Mouse (Mus musculus) limb, embryonic 15.5 days (tissue): Measurements from ENCODE around the gene Cdc5l. TPM values are rescaled to one million over a fixed set of nuclear protein-coding genes. Genes with fewer than 3 reads are reported as not detected.
"Not testable (repeated sequence)": the region's sequence is repeated elsewhere in the genome, so short reads cannot be mapped to it uniquely, and the experiment has no call there.

ENCODE experiments used
- ATAC-seq: fragments of 200-750 bp; cut with Nextera tagmentation; 2 replicates; pipeline ENCODE4 v1.8.0; 2017; ENCODE audit warnings: low read depth, moderate TSS enrichment; ENCODE audit not compliant: insufficient number of reproducible peaks, low FRiP score, low TSS enrichment
- H3K27ac ChIP-seq: fragments of 300-500 bp; sonication (generic); 2 replicates; pipeline ENCODE4 v1.5.1; 2015; ENCODE audit warnings: moderate library complexity, mild to moderate bottlenecking, inconsistent platforms
- H3K27me3 ChIP-seq: fragments of 300-500 bp; sonication (generic); 2 replicates; pipeline ENCODE4 v1.6.1; 2015; ENCODE audit warnings: inconsistent platforms
- H3K36me3 ChIP-seq: fragments of 300-500 bp; sonication (generic); 2 replicates; pipeline ENCODE4 v1.6.1; 2015; ENCODE audit warnings: inconsistent platforms
- H3K4me1 ChIP-seq: fragments of 300-500 bp; sonication (generic); 2 replicates; pipeline ENCODE4 v1.6.1; 2015; ENCODE audit warnings: inconsistent platforms
- H3K4me2 ChIP-seq: fragments of 300-500 bp; sonication (generic); 2 replicates; pipeline ENCODE4 v1.6.1; 2015; ENCODE audit warnings: mild to moderate bottlenecking, inconsistent platforms
- H3K4me3 ChIP-seq: fragments of 300-500 bp; sonication (generic); 2 replicates; pipeline ENCODE4 v1.5.1; 2015; ENCODE audit warnings: mild to moderate bottlenecking, inconsistent platforms
- H3K9ac ChIP-seq: fragments of 300-500 bp; sonication (generic); 2 replicates; pipeline ENCODE4 v1.6.1; 2015; ENCODE audit warnings: inconsistent platforms
- H3K9me3 ChIP-seq: fragments of 300-500 bp; sonication (generic); 2 replicates; pipeline ENCODE4 v1.6.1; 2016; ENCODE audit warnings: inconsistent platforms
- WGBS: fragments of 180-500 bp; shearing (Covaris S2); methylation state at CpG from one replicate; pipeline ENCODE4 v1.1.7; 2015; 5-methylcytosine and 5-hydroxymethylcytosine counted together
- polyA plus RNA-seq: library from polyadenylated mRNA; unstranded; fragments of >200 nt; fragmentation: Nextera tagmentation; extraction: Ambion mirVana; gene quantifications from 2 replicates; pipeline ENCODE4 v1.2.1, GENCODE M21; 2015

Cdc5l gene
- polyA plus RNA-seq, 1 experiment from 2014 or later, result 61.7 TPM

DNA sequence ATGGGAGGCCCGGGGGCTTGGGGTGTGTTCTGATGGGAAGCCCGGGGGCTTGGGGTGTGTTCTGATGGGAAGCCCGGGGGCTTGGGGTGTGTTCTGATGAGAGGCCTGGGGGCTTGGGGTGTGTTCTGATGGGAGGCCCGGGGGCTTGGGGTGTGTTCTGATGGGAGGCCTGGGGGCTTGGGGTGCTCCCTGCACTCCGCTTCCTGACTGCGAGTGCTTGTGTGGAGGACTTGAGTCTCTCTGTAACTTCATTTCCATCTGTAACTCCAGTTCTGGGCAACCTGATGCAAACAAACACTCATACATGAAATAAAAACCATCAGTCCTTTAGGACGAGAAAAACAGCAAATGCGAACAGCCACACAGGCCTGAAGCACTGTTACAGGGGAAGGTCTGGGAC, 25.5 kb upstream of the Cdc5l start:
- Histone ChIP-seq H3K27ac (no peak overlapping the region), H3K4me3 (no peak overlapping the region), H3K9me3 (no peaks in the 10 kb centered on the region), H3K27me3 (no peaks in the 10 kb centered on the region), H3K36me3 (no peaks in the 10 kb centered on the region), H3K4me1 (no peaks in the 10 kb centered on the region), H3K4me2 (no peak overlapping the region), H3K9ac (no peak overlapping the region)
- no peak for ATAC-seq
- WGBS, result 87% methylated on average over 8 of the region's 8 CpGs

DNA sequence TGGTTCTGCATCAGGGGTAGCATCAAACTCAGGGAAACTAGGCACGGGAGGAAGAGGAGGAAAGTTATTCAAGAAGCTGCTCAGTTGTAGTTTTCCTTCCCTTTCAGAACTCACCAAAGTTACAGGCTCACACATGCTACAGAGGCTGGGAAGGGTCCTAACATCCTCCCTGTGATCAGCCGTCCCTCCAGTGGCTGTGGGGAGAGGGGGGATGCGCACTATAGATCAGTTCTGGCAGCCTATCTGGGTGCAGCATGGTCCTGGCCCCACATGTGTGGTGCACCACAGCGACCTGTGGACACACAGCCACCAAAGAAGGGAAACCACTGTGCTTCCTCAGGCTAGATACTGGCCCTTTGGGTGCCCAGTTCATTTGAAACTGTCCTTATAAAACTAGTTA, 25.0 kb upstream of the Cdc5l start:
- Histone ChIP-seq H3K4me1 (no peaks in the 10 kb centered on the region), H3K4me2 (no peak overlapping the region), H3K4me3 (no peak overlapping the region), H3K27ac (no peak overlapping the region), H3K9ac (no peak overlapping the region), H3K27me3 (no peaks in the 10 kb centered on the region), H3K36me3 (no peaks in the 10 kb centered on the region), H3K9me3 (no peaks in the 10 kb centered on the region)
- no peak for ATAC-seq
- WGBS, result 73% methylated on average over 4 of the region's 4 CpGs

DNA sequence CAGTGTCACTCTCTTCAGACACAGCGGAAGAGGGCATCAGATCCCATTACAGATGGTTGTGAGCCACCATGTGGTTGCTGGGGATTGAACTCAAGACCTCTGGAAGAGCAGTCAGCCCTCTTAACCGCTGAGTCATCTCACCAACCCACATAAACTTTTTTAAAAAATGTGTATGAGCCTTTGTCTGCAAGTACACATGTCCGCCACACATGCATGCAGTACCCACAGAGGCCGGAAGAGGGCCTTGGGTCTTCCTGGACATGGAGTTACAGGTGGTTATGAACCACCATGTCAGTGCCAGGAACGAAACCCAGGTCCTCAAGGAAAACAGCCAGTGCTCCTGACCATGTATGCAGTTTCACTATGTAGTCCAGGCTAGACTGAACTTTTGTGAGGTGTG, 23.9 kb upstream of the Cdc5l start:
- H3K4me2 ChIP-seq, result no peak overlapping the region
- no peaks in the 10 kb centered on the region for H3K27me3 ChIP-seq
- H3K9ac ChIP-seq, result no peak overlapping the region
- no peaks in the 10 kb centered on the region for H3K9me3 ChIP-seq
- H3K27ac ChIP-seq, result no peak overlapping the region
- no peaks in the 10 kb centered on the region for H3K36me3 ChIP-seq
- no peak overlapping the region for H3K4me3 ChIP-seq
- no peak for ATAC-seq
- WGBS, result 88% methylated on average over 5 of the region's 5 CpGs
- no peaks in the 10 kb centered on the region for H3K4me1 ChIP-seq

DNA sequence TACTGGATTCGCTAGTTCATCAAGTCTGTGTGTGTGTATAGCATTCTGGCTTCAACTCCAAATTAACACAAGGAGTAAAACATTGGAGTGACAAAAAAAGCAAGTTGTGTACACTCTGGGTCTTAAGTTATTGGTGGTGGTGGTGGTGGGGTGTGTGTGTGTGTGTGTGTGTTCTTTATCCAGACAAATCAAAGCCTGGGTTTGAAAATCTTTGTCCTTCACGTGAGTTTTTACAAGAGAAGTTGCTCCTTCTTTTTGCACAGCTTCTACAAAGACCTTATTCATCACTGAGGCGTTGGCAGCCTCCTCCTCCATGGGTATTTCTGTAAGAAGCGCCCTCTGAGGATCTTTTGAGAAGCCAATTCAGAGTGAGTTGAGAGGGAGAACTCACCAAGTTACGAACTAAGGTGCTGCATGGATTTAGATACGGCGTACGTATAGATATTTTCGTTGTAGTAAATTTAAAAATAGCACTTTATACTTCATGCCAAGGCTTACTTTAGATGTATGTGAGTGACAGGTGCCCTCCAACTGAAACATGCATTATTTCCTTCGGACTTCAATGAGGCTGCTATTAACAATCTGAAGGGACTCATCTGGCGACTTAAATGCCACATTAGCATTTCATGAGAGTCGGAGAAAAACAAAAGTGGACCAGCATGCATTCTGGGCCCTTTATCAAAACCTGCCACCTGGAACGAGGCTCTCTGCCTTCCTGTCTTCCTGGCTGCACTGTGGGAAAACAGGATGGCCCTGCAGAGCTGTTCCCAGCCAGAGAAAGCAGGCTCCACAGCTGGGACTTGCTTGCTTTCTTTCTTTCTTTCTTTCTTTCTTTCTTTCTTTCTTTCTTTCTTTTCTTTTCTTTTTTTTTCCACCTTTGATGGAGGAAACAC, 23.0 kb upstream of the Cdc5l start:
- WGBS, result 59% methylated on average over 13 of the region's 13 CpGs
- H3K4me3 ChIP-seq, result no peak overlapping the region
- no peaks in the 10 kb centered on the region for H3K36me3 ChIP-seq
- no peak for ATAC-seq
- no peaks in the 10 kb centered on the region for H3K9me3 ChIP-seq
- no peaks in the 10 kb centered on the region for H3K27me3 ChIP-seq
- no peak overlapping the region for H3K4me2 ChIP-seq
- H3K4me1 ChIP-seq, result no peaks in the 10 kb centered on the region
- no peak overlapping the region for H3K9ac ChIP-seq
- H3K27ac ChIP-seq, result no peak overlapping the region

DNA sequence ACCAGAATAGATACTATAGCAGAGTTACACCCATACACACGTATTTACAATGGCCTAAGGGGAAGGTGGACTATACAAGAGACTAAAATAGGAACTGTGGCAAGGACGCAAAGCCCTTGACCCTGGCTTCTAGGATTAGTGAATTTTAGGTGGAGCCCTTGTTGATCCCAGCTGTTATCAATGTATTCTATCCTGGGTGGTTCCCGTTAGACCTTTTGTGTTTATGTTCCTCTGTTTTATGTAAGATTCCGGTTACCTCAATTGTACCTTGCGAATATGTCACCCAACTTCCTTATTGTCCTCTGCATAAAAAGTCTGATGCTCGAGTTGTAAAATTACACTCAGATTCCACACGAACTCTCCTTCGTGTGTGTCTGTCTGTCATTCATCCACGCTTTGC, 22.2 kb upstream of the Cdc5l start:
- H3K27ac ChIP-seq, H3K9me3 ChIP-seq, H3K36me3 ChIP-seq, H3K4me3 ChIP-seq, H3K4me2 ChIP-seq, H3K4me1 ChIP-seq, H3K27me3 ChIP-seq, H3K9ac ChIP-seq, ATAC-seq: not testable (repeated sequence)
- WGBS, result 83% methylated on average over 9 of the region's 9 CpGs

DNA sequence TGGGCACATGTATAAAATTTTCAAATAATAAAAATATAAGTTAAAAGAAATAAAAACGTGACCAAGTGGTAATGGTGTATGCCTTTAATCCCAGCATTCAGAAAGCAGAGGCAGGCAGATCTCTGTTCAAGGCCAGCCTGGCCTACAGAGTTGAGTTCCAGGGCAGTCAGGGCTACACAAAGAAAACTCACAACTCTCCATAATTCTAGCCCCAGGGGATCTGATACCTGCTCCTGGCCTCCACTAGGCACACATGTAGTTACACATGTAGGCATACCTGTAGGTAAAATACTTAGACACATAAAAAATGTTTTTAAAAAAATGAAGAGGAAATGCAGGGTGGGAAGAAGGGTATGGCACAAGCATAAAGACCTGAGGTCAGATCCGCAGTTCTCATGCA, 21.3 kb upstream of the Cdc5l start:
- H3K4me3 ChIP-seq, result no peak overlapping the region
- WGBS, result 82% methylated on average over 2 of the region's 2 CpGs
- no peak for ATAC-seq
- no peak overlapping the region for H3K27ac ChIP-seq
- no peak overlapping the region for H3K9ac ChIP-seq
- H3K4me1 ChIP-seq, result no peaks in the 10 kb centered on the region
- H3K36me3 ChIP-seq, result no peaks in the 10 kb centered on the region
- H3K4me2 ChIP-seq, result no peak overlapping the region
- H3K9me3 ChIP-seq, result no peaks in the 10 kb centered on the region
- H3K27me3 ChIP-seq, result no peaks in the 10 kb centered on the region

DNA sequence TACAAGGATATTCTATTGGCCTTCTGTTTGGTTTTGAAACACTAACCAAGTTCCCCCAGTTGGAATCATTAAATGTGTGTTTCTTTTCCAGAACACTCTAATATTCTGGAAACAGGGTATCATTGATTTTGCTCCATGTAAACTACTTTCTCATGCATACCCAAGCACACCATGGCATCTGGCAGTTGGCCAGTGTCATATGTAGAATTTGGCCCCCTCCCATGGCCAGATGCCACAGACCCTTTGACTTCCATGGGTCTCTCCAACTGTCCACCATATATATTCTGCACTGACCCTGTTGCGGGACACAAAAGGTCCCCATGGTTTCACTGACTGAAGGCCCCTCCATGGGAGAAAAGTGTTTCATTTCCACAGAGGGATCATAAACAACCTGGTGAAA, 18.7 kb upstream of the Cdc5l start:
- ATAC-seq, result no peak
- 83% methylated on average over 1 of the region's 1 CpGs for WGBS
- H3K4me3 ChIP-seq, result no peak overlapping the region

DNA sequence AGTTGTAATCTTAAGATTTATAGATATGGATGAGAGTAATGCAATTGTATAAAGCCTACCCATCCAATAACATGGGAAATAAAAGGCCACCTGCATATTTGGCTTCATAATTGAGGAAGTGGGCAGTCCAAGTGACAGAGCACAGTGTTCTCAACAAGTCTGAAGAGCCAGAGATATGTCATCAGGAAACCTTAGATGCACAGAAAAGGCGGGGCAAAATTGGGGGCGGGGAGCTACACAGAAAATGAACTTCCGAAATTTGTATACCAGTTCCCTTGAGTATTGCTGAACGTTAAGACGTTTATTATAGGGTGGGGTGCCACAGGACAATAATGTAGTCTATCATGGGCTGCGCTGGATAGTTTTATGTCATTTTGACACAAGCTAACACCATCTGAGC, 16.6 kb upstream of the Cdc5l start:
- Histone ChIP-seq H3K4me2 (no peak overlapping the region), H3K27me3 (no peaks in the 10 kb centered on the region), H3K4me1 (no peaks in the 10 kb centered on the region), H3K27ac (no peak overlapping the region), H3K36me3 (no peaks in the 10 kb centered on the region), H3K4me3 (no peak overlapping the region), H3K9ac (no peak overlapping the region), H3K9me3 (no peaks in the 10 kb centered on the region)
- no peak for ATAC-seq
- WGBS, result 81% methylated on average over 6 of the region's 6 CpGs

More for the DNA sequence above, 18.7 kb upstream of the Cdc5l start:
- no peak overlapping the region for H3K9ac ChIP-seq
- H3K4me1 ChIP-seq, result no peaks in the 10 kb centered on the region
- no peak overlapping the region for H3K27ac ChIP-seq
- no peaks in the 10 kb centered on the region for H3K36me3 ChIP-seq
- H3K4me2 ChIP-seq, result no peak overlapping the region
- no peaks in the 10 kb centered on the region for H3K9me3 ChIP-seq
- no peaks in the 10 kb centered on the region for H3K27me3 ChIP-seq

DNA sequence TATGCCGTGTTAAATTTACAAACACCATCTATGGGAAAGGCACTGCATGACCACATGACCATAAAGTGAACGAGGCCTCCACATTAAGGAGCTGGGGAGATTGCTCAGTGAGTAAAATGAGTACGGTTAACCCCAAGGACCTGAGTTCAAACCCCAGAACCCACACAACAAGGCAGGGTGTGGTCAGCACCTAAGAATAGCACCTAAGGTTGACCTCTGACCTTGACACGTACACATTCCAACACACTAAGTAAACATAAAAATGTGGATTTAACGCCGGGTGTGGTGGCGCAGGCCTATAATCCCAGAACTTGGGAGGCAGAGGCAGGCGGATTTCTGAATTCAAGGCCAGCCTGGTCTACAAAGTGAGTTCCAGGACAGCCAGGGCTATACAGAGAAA, 16.0 kb upstream of the Cdc5l start:
- no peaks in the 10 kb centered on the region for H3K27me3 ChIP-seq
- no peak overlapping the region for H3K4me3 ChIP-seq
- H3K9ac ChIP-seq, result no peak overlapping the region
- H3K4me1 ChIP-seq, result no peaks in the 10 kb centered on the region
- no peak overlapping the region for H3K27ac ChIP-seq
- no peak for ATAC-seq
- H3K36me3 ChIP-seq, result no peaks in the 10 kb centered on the region
- WGBS, result 95% methylated on average over 8 of the region's 8 CpGs
- no peak overlapping the region for H3K4me2 ChIP-seq
- H3K9me3 ChIP-seq, result no peaks in the 10 kb centered on the region

DNA sequence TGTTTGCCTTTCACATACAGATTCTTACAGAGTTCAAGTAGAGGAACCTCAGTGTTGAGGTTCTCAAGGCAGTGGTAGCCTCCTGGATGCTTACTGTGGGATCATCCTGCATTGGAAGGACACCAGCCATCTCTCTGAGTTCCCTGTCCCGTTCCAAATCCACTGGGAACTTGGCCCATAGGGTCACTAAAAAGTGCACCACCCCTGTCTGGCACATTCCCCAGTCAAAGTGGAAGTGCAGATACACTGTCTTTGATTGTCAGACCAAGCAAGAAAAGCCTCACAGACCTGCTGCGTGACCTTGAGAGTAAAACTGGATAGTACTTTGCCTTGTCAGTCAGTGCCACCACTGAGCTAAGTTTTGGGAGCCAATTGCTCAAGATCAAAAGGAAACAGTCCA, 13.5 kb upstream of the Cdc5l start:
- no peaks in the 10 kb centered on the region for H3K27me3 ChIP-seq
- peaks cover 10% of the 10 kb centered on the region for H3K36me3 ChIP-seq
- H3K9ac ChIP-seq, result no peak overlapping the region
- no peak overlapping the region for H3K4me2 ChIP-seq
- H3K27ac ChIP-seq, result no peak overlapping the region
- no peaks in the 10 kb centered on the region for H3K9me3 ChIP-seq
- no peak for ATAC-seq
- no peaks in the 10 kb centered on the region for H3K4me1 ChIP-seq
- WGBS, result 86% methylated on average over 2 of the region's 2 CpGs
- H3K4me3 ChIP-seq, result no peak overlapping the region

DNA sequence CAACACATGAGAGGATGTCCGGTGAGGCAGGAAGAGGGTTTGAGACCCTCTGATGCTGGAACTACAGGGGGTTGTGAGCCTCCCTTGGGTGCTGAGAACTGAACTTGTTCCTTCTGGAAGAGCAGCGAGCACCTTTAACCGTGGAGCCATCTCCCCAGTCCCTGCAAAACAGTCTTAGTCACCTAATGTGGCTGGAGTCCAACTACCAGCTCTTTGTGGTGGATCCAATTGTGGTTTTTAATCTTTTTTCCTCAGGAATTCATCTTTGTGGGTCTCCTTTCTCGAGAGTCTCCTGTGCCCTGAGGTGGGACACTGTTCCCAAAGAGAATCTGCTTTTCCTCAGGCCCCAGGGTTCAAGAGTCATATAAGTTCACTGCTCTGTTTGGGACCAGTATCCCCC, 12.4 kb upstream of the Cdc5l start:
- no peak overlapping the region for H3K9ac ChIP-seq
- H3K36me3 ChIP-seq, result peaks cover 12% of the 10 kb centered on the region
- no peaks in the 10 kb centered on the region for H3K27me3 ChIP-seq
- no peak overlapping the region for H3K4me3 ChIP-seq
- no peak overlapping the region for H3K4me2 ChIP-seq
- H3K27ac ChIP-seq, result no peak overlapping the region
- ATAC-seq, result no peak
- no peaks in the 10 kb centered on the region for H3K9me3 ChIP-seq
- WGBS, result 83% methylated on average over 4 of the region's 4 CpGs
- H3K4me1 ChIP-seq, result no peaks in the 10 kb centered on the region

DNA sequence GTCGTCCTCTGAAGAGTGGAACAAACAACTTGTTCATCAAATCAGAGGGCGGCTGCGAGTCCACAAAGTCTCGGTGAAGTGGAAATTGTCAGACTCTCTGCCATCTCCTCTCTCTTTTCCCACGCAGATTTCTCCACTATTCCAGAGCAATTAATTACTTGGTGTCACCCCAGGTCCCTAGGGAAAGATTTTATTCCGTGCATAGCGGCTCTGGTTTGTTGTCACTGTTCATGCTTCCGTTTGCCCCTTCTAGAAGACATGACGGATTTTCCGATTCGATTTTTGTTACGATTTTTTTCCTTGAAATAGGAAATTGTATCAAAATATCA, 689 bp upstream of the Cdc5l start:
- H3K27ac ChIP-seq, result peak overlapping the region; percentile 98
- H3K36me3 ChIP-seq, result peaks cover 10% of the 10 kb centered on the region; the same call in 1 of the 2 replicates
- H3K4me3 ChIP-seq, result peak overlapping the region; percentile 78
- peak overlapping the region; percentile 74 for H3K4me2 ChIP-seq
- H3K27me3 ChIP-seq, result no peaks in the 10 kb centered on the region
- no peaks in the 10 kb centered on the region for H3K9me3 ChIP-seq
- peak overlapping the region; percentile 77 for H3K9ac ChIP-seq
- peaks cover 17% of the 10 kb centered on the region for H3K4me1 ChIP-seq
- 7% methylated on average over 12 of the region's 12 CpGs for WGBS
- ATAC-seq, result no peak
